Mouse (Mus musculus) lung, adult 2 months (tissue): ENCODE data around the gene Bicc1.

Source experiments
- CTCF ChIP-seq: fragments of 200-500 bp; IDR thresholded peaks from 2 replicates; pipeline ENCODE4 v1.5.1; 2011; ENCODE audit warnings: mild to moderate bottlenecking, low read length, control low read depth; ENCODE audit not compliant: insufficient read depth
- POLR2A ChIP-seq: fragments of 200-500 bp; IDR thresholded peaks from 2 replicates; pipeline ENCODE4 v1.6.1; 2011; ENCODE audit warnings: low read depth, mild to moderate bottlenecking, control low read depth, low read length, borderline replicate concordance; ENCODE audit errors: extremely low read depth

DNA sequence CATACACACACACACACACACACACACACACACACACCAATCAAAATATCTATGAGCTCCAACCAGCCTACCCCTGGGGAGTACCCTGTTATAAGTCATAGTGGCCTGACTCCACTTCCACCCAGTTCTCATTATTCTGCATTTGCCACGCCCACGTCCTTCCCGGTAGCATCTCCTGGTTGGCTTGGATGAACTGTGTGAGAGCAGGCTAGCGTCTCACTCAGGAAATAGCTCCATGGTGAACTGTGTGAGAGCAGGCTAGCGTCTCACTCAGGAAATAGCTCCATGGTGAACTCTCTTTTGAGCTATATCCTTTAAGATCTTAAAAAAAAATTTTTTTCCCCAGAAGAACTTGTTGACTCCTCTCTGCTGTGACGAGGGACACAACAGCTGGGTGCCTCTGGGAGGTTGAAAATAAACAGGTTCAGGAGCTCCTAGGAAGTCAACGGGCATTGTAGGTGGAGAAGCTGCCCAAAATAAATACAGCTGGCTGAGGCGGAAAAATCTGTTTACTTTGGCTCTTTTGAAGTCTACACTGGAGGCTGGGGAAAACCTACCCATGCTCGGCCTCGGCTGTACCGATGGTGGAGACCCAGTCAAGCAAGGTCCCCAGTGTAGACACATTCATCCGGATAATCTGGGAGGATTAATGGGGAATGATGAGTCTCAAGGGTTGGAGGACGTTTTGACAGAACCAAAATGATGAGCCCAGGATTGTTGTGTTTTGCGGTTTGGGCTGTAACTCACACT is 37.7 kb upstream of the Bicc1 start:
- TF ChIP-seq POLR2A (no peak), CTCF (no peak)
